Mouse (Mus musculus): ENCODE measurements around the gene Cycs. TPM values are rescaled to one million over a fixed set of nuclear protein-coding genes. Genes with fewer than 3 reads are reported as not detected.

Cycs gene
- polyA plus RNA-seq, 2 experiments = 35.9 to 53.8 TPM

GRCm38 (mm10) chr6:50586316-50586715, 20.0 kb upstream of the Cycs start:
- Histone ChIP-seq H3K4me2 (replicated peaks; ENCODE audit: low read depth, low read length, severe bottlenecking) (no peak overlapping the region), H3K9ac (ENCODE audit: low read depth, low read length, severe bottlenecking) (no peak overlapping the region), H3K9me3 (ENCODE audit: control insufficient read depth, low read length) (no peaks in the 10 kb centered on the region), H3K27ac (replicated peaks; ENCODE audit: low read depth, low read length) (no peak overlapping the region), H3K36me3 (ENCODE audit: control insufficient read depth, insufficient read depth, low read length) (no peaks in the 10 kb centered on the region), H3K27me3 (ENCODE audit: control insufficient read depth, insufficient read depth, low read length) (no peaks in the 10 kb centered on the region), H3K4me3 (replicated peaks; ENCODE audit: low read length) (no peak overlapping the region), H3K4me1 (ENCODE audit: control insufficient read depth, insufficient read depth, low read length) (peaks cover 7% of the 10 kb centered on the region; the same call in 1 of the 2 replicates)
- WGBS = 71% methylated on average over 5 of the region's 5 CpGs
- ATAC-seq (ENCODE audit: low FRiP score, low read depth) (no peak), DNase-seq (ENCODE audit: low spot score) (no peak)
- no peak for TF ChIP-seq POLR2A (IDR thresholded peaks at IDR 0.05; ENCODE audit: borderline replicate concordance, extremely low read depth, insufficient read depth, insufficient read length)

- no peak for DNase-seq (ENCODE audit: low spot score)
- H3K27me3 ChIP-seq (ENCODE audit: control insufficient read depth, insufficient read depth, low read length) = no peaks in the 10 kb centered on the region
- WGBS = 57% methylated on average over 7 of the region's 7 CpGs
- H3K27ac ChIP-seq (replicated peaks; ENCODE audit: low read depth, low read length) = no peak overlapping the region
- no peak for ATAC-seq (ENCODE audit: low FRiP score, low read depth)
- H3K4me3 ChIP-seq (replicated peaks; ENCODE audit: low read length) = no peak overlapping the region
- H3K9ac ChIP-seq (ENCODE audit: low read depth, low read length, severe bottlenecking) = no peak overlapping the region
- peaks cover 7% of the 10 kb centered on the region; the same call in 1 of the 2 replicates for H3K4me1 ChIP-seq (ENCODE audit: control insufficient read depth, insufficient read depth, low read length)
- H3K9me3 ChIP-seq (ENCODE audit: control insufficient read depth, low read length) = no peaks in the 10 kb centered on the region
- H3K4me2 ChIP-seq (replicated peaks; ENCODE audit: low read depth, low read length, severe bottlenecking) = no peak overlapping the region
- TF ChIP-seq POLR2A (IDR thresholded peaks at IDR 0.05; ENCODE audit: borderline replicate concordance, extremely low read depth, insufficient read depth, insufficient read length) = no peak
- H3K36me3 ChIP-seq (ENCODE audit: control insufficient read depth, insufficient read depth, low read length) = no peaks in the 10 kb centered on the region
Observed at GRCm38 (mm10) chr6:50585733-50586132, 19.4 kb upstream of the Cycs start.

GRCm38 (mm10) chr6:50571661-50572060, 5.3 kb upstream of the Cycs start:
- Histone ChIP-seq H3K4me2 (replicated peaks; ENCODE audit: low read depth, low read length, severe bottlenecking) (no peak overlapping the region), H3K4me1 (ENCODE audit: control insufficient read depth, insufficient read depth, low read length) (peaks cover 4% of the 10 kb centered on the region; the same call in 1 of the 2 replicates), H3K4me3 (replicated peaks; ENCODE audit: low read length) (no peak overlapping the region), H3K36me3 (ENCODE audit: control insufficient read depth, insufficient read depth, low read length) (no peaks in the 10 kb centered on the region), H3K27me3 (ENCODE audit: control insufficient read depth, insufficient read depth, low read length) (no peaks in the 10 kb centered on the region), H3K27ac (replicated peaks; ENCODE audit: low read depth, low read length) (no peak overlapping the region), H3K9me3 (ENCODE audit: control insufficient read depth, low read length) (no peaks in the 10 kb centered on the region), H3K9ac (ENCODE audit: low read depth, low read length, severe bottlenecking) (no peak overlapping the region)
- DNase-seq (ENCODE audit: low spot score) (no peak), ATAC-seq (ENCODE audit: low FRiP score, low read depth) (peak; percentile 53)
- TF ChIP-seq POLR2A (IDR thresholded peaks at IDR 0.05; ENCODE audit: borderline replicate concordance, extremely low read depth, insufficient read depth, insufficient read length) = no peak
- WGBS = 57% methylated on average over 1 of the region's 1 CpGs

GRCm38 (mm10) chr6:50566997-50567255, 588 bp upstream of the Cycs start:
- DNase-seq (ENCODE audit: low spot score) = peak; percentile 42
- peak overlapping the region; percentile 85 for H3K4me3 ChIP-seq (replicated peaks; ENCODE audit: low read length)
- peaks cover 9% of the 10 kb centered on the region; the same call in 1 of the 2 replicates for H3K4me1 ChIP-seq (ENCODE audit: control insufficient read depth, insufficient read depth, low read length)
- 16% methylated on average over 6 of the region's 6 CpGs for WGBS
- H3K4me2 ChIP-seq (replicated peaks; ENCODE audit: low read depth, low read length, severe bottlenecking) = peak overlapping the region; percentile 77
- peak overlapping the region; percentile 92 for H3K9ac ChIP-seq (ENCODE audit: low read depth, low read length, severe bottlenecking)
- H3K27ac ChIP-seq (replicated peaks; ENCODE audit: low read depth, low read length) = peak overlapping the region; percentile 86
- no peak for TF ChIP-seq POLR2A (IDR thresholded peaks at IDR 0.05; ENCODE audit: borderline replicate concordance, extremely low read depth, insufficient read depth, insufficient read length)
- H3K27me3 ChIP-seq (ENCODE audit: control insufficient read depth, insufficient read depth, low read length) = no peaks in the 10 kb centered on the region
- peaks cover 8% of the 10 kb centered on the region for H3K36me3 ChIP-seq (ENCODE audit: control insufficient read depth, insufficient read depth, low read length)
- no peak; the same call in none of the 2 replicates for ATAC-seq (ENCODE audit: low FRiP score, low read depth)
- H3K9me3 ChIP-seq (ENCODE audit: control insufficient read depth, low read length) = no peaks in the 10 kb centered on the region

- Histone ChIP-seq H3K4me2 (replicated peaks; ENCODE audit: low read depth, low read length, severe bottlenecking) (no peak overlapping the region), H3K36me3 (ENCODE audit: control insufficient read depth, insufficient read depth, low read length) (peaks cover 8% of the 10 kb centered on the region), H3K4me3 (replicated peaks; ENCODE audit: low read length) (no peak overlapping the region), H3K9ac (ENCODE audit: low read depth, low read length, severe bottlenecking) (no peak overlapping the region), H3K27ac (replicated peaks; ENCODE audit: low read depth, low read length) (no peak overlapping the region), H3K27me3 (ENCODE audit: control insufficient read depth, insufficient read depth, low read length) (no peaks in the 10 kb centered on the region), H3K4me1 (ENCODE audit: control insufficient read depth, insufficient read depth, low read length) (peaks cover 9% of the 10 kb centered on the region; the same call in 1 of the 2 replicates), H3K9me3 (ENCODE audit: control insufficient read depth, low read length) (no peaks in the 10 kb centered on the region)
- no peak for TF ChIP-seq POLR2A (IDR thresholded peaks at IDR 0.05; ENCODE audit: borderline replicate concordance, extremely low read depth, insufficient read depth, insufficient read length)
- DNase-seq (ENCODE audit: low spot score) = no peak
- WGBS = 95% methylated on average over 3 of the region's 3 CpGs
- no peak for ATAC-seq (ENCODE audit: low FRiP score, low read depth)
Observed at GRCm38 (mm10) chr6:50563651-50564050, 2.7 kb downstream of the Cycs start.

- WGBS = 87% methylated on average over 4 of the region's 4 CpGs
- no peak for TF ChIP-seq POLR2A (IDR thresholded peaks at IDR 0.05; ENCODE audit: borderline replicate concordance, extremely low read depth, insufficient read depth, insufficient read length)
- no peaks in the 10 kb centered on the region for H3K9me3 ChIP-seq (ENCODE audit: control insufficient read depth, low read length)
- H3K27ac ChIP-seq (replicated peaks; ENCODE audit: low read depth, low read length) = no peak overlapping the region
- H3K9ac ChIP-seq (ENCODE audit: low read depth, low read length, severe bottlenecking) = no peak overlapping the region
- H3K36me3 ChIP-seq (ENCODE audit: control insufficient read depth, insufficient read depth, low read length) = peaks cover 8% of the 10 kb centered on the region
- H3K4me1 ChIP-seq (ENCODE audit: control insufficient read depth, insufficient read depth, low read length) = peaks cover 9% of the 10 kb centered on the region; the same call in 1 of the 2 replicates
- DNase-seq (ENCODE audit: low spot score) (no peak), ATAC-seq (ENCODE audit: low FRiP score, low read depth) (no peak)
- H3K4me3 ChIP-seq (replicated peaks; ENCODE audit: low read length) = no peak overlapping the region
- no peaks in the 10 kb centered on the region for H3K27me3 ChIP-seq (ENCODE audit: control insufficient read depth, insufficient read depth, low read length)
- no peak overlapping the region for H3K4me2 ChIP-seq (replicated peaks; ENCODE audit: low read depth, low read length, severe bottlenecking)
Observed at GRCm38 (mm10) chr6:50562421-50562820, 3.9 kb downstream of the Cycs start.

Data from limb, embryonic 14.5 days (tissue).